Mouse (Mus musculus): ENCODE results near the gene Spp2.

GRCm38 (mm10) chr1:88449741-88450140 lies 43.0 kb downstream of the Spp2 start:
- TF ChIP-seq E2F4 (IDR thresholded peaks at IDR 0.05; ENCODE audit: insufficient read depth) (no peak), SRF (IDR thresholded peaks at IDR 0.05; ENCODE audit: control insufficient read depth, insufficient read length, low read depth) (no peak), POLR2A (IDR thresholded peaks at IDR 0.05; ENCODE audit: insufficient read length, low read depth) (no peak), TCF12 (IDR thresholded peaks at IDR 0.05; ENCODE audit: insufficient read depth, poor library complexity, severe bottlenecking) (no peak), MYOG (IDR thresholded peaks at IDR 0.05; ENCODE audit: control insufficient read depth in 1 of 3, insufficient read depth in 1 of 3, insufficient read length in 2 of 3, low read depth in 2 of 3) (no peak)
